Mouse (Mus musculus) effector memory CD4-positive, alpha-beta T cell, adult 7 months (primary cell): ENCODE data around the gene Gm21190. TPM values are rescaled to one million over a fixed set of nuclear protein-coding genes. Genes with fewer than 3 reads are reported as not detected.

ENCODE experiments used
- polyA plus RNA-seq: library from polyadenylated mRNA; unstranded; fragments of 100-300 nt; shearing (Covaris generic); gene quantifications from one replicate; pipeline ENCODE4 v1.2.1, GENCODE M21; 2017

Gene Gm21190
- polyA plus RNA-seq, result not detected

DNA sequence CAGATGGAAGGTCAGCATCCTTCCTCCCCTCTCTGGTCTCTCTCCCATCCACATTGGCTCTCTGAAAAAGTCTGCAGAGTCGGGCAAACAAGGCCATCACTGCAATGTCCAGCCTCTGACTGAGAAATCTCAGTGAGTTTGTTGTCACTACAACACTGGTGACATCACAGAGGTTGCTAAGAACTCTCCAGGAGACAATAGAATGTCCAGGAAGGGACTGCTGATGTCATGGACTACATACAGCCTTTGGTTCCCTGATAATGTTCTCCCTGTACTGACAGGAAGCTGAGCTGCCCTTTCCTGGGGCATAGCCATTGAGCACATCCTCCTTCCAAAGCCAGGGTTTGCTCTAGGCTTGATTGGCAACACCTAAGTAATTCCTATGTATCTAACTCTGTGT is at the start of gene Gm21190:
TSS of gene Gm21190 (minus strand) at position 101 of the 400 bp plus-strand sequence.

GRCm38 (mm10) chr5:15577033-15577432 is 48.0 kb upstream of the Gm21190 start, which contains the start of gene Gm21083:
Gm21083 (plus strand) TSS chr5:15577333.

GRCm38 (mm10) chr5:15476423-15476822 is 52.6 kb downstream of the Gm21190 start, which contains the start of gene Gm21149:
Gm21149 (minus strand) TSS chr5:15476523.

Other genes with a start within 250 kb of the Gm21190 start
- not detected for gene Gm21149, start 52.7 kb downstream of the Gm21190 start, polyA plus RNA-seq
- gene Gm21083, start 48.1 kb upstream of the Gm21190 start, polyA plus RNA-seq, result 1.2 TPM
- not detected for gene Speer4d, start 89.8 kb upstream of the Gm21190 start, polyA plus RNA-seq
- gene 4930572O03Rik, start 127.8 kb upstream of the Gm21190 start, polyA plus RNA-seq, result not detected
- gene Speer4c, start 185.0 kb upstream of the Gm21190 start, polyA plus RNA-seq, result not detected